Mouse (Mus musculus) forebrain, embryonic 10.5 days (tissue): ENCODE results near the gene S1pr4. TPM values are rescaled to one million over a fixed set of nuclear protein-coding genes. Genes with fewer than 3 reads are reported as not detected.

Experiments
- DNase-seq: peaks from one replicate; pipeline ENCODE4 v3.0.0-alpha.2; 2017; ENCODE audit warnings: low spot score; ENCODE audit errors: extremely low spot score
- H3K27ac ChIP-seq: fragments of 300-500 bp; sonication (generic); 2 replicates; pipeline ENCODE4 v1.5.1; 2016; ENCODE audit warnings: mild to moderate bottlenecking
- H3K27me3 ChIP-seq: fragments of 300-500 bp; sonication (generic); 2 replicates; pipeline ENCODE4 v1.6.1; 2016; ENCODE audit warnings: mild to moderate bottlenecking; ENCODE audit not compliant: poor library complexity, severe bottlenecking
- H3K36me3 ChIP-seq: fragments of 300-500 bp; sonication (generic); replicated peaks from 2 replicates; pipeline ENCODE4 v1.6.1; 2016; ENCODE audit warnings: mild to moderate bottlenecking, moderate library complexity
- H3K4me1 ChIP-seq: fragments of 300-500 bp; sonication (generic); 2 replicates; pipeline ENCODE4 v1.6.1; 2016
- H3K4me3 ChIP-seq: fragments of 300-500 bp; sonication (generic); 2 replicates; pipeline ENCODE4 v1.5.1; 2016; ENCODE audit warnings: mild to moderate bottlenecking, moderate library complexity
- H3K9me3 ChIP-seq: fragments of 300-500 bp; sonication (generic); 2 replicates; pipeline ENCODE4 v1.6.1; 2016; ENCODE audit warnings: mild to moderate bottlenecking, moderate library complexity
- WGBS: fragments of 180-500 bp; shearing (Covaris S2); methylation state at CpG from one replicate; pipeline ENCODE4 v1.1.7; 2016; 5-methylcytosine and 5-hydroxymethylcytosine counted together
- polyA plus RNA-seq: library from polyadenylated mRNA; unstranded; fragments of >200 nt; fragmentation: Nextera tagmentation; extraction: Ambion mirVana; gene quantifications from 2 replicates; pipeline ENCODE4 v1.2.1, GENCODE M21; 2016

Gene S1pr4
- polyA plus RNA-seq: 0.32 and 0.33 TPM in 2 replicates

GRCm38 (mm10) chr10:81500032-81500431 is at the start of gene S1pr4:
TSS of gene S1pr4 (minus strand) at chr10:81500132.
- DNase-seq: no peak
- H3K4me3 ChIP-seq: no peak within 1 kb of the TSS
- H3K27me3 ChIP-seq: peaks cover 14% of the 10 kb centered on the region
- peak within 1 kb of the TSS; percentile 40; the same call in 1 of the 2 replicates for H3K27ac ChIP-seq
- peaks cover 42% of the 10 kb centered on the region for H3K4me1 ChIP-seq
- WGBS: 80% methylated on average over 3 of the region's 3 CpGs
- no peaks in the 10 kb centered on the region for H3K9me3 ChIP-seq
- H3K36me3 ChIP-seq: no peaks in the 10 kb centered on the region

GRCm38 (mm10) chr10:81548944-81549343 is 49.0 kb upstream of the S1pr4 start:
- H3K27me3 ChIP-seq: 0 out of 2 replicates have a peak, but pooled peaks cover 6% of the 10 kb centered on the region
- H3K9me3 ChIP-seq: peaks cover 4% of the 10 kb centered on the region; the same call in 1 of the 2 replicates
- H3K4me1 ChIP-seq: peaks cover 28% of the 10 kb centered on the region
- DNase-seq: no peak
- WGBS: 71% methylated on average over 5 of the region's 5 CpGs
- no peaks in the 10 kb centered on the region for H3K36me3 ChIP-seq
- no peak overlapping the region for H3K27ac ChIP-seq
- no peak overlapping the region for H3K4me3 ChIP-seq

GRCm38 (mm10) chr10:81546788-81547571 is 47.0 kb upstream of the S1pr4 start:
- WGBS: 92% methylated on average over 13 of the region's 13 CpGs
- DNase-seq: no peak
- Histone ChIP-seq H3K27me3 (0 out of 2 replicates have a peak, but pooled peaks cover 6% of the 10 kb centered on the region), H3K27ac (no peak overlapping the region), H3K4me1 (peaks cover 48% of the 10 kb centered on the region), H3K4me3 (no peak overlapping the region), H3K9me3 (no peaks in the 10 kb centered on the region), H3K36me3 (peaks cover 14% of the 10 kb centered on the region)

GRCm38 (mm10) chr10:81546332-81546731 is 46.4 kb upstream of the S1pr4 start:
- Histone ChIP-seq H3K36me3 (peaks cover 20% of the 10 kb centered on the region), H3K27me3 (0 out of 2 replicates have a peak, but pooled peaks cover 6% of the 10 kb centered on the region), H3K4me3 (no peak overlapping the region), H3K9me3 (no peaks in the 10 kb centered on the region), H3K27ac (no peak overlapping the region), H3K4me1 (peaks cover 45% of the 10 kb centered on the region)
- no peak for DNase-seq
- 85% methylated on average over 5 of the region's 5 CpGs for WGBS

- Histone ChIP-seq H3K9me3 (no peaks in the 10 kb centered on the region), H3K27me3 (0 out of 2 replicates have a peak, but pooled peaks cover 6% of the 10 kb centered on the region), H3K36me3 (peaks cover 29% of the 10 kb centered on the region), H3K4me1 (peaks cover 42% of the 10 kb centered on the region), H3K4me3 (peak within 1 kb of the TSS; percentile 97), H3K27ac (peak within 1 kb of the TSS; percentile 94)
- DNase-seq: peak; percentile 99
- WGBS: 1% methylated on average over 59 of the region's 59 CpGs
Observed at GRCm38 (mm10) chr10:81545161-81545747, 45.3 kb upstream of the S1pr4 start, which contains the start of gene Gna11. TSS of gene Gna11 (minus strand) at chr10:81545190.

- Histone ChIP-seq H3K27ac (peak overlapping the region; percentile 94), H3K9me3 (no peaks in the 10 kb centered on the region), H3K36me3 (peaks cover 36% of the 10 kb centered on the region), H3K27me3 (0 out of 2 replicates have a peak, but pooled peaks cover 6% of the 10 kb centered on the region), H3K4me3 (peak overlapping the region; percentile 97), H3K4me1 (peaks cover 39% of the 10 kb centered on the region)
- no peak for DNase-seq
- WGBS: under 1% methylated on average over 93 of the region's 93 CpGs
Observed at GRCm38 (mm10) chr10:81544296-81545160, 44.6 kb upstream of the S1pr4 start.

GRCm38 (mm10) chr10:81543633-81544032 is 43.7 kb upstream of the S1pr4 start:
- WGBS: 59% methylated on average over 1 of the region's 1 CpGs

GRCm38 (mm10) chr10:81542727-81543460 is 43.0 kb upstream of the S1pr4 start:
- H3K4me3 ChIP-seq: peak overlapping the region; percentile 97
- WGBS: 81% methylated on average over 7 of the region's 7 CpGs

More at GRCm38 (mm10) chr10:81543633-81544032, 43.7 kb upstream of the S1pr4 start:
- peak overlapping the region; percentile 97 for H3K4me3 ChIP-seq
- H3K9me3 ChIP-seq: no peaks in the 10 kb centered on the region
- H3K36me3 ChIP-seq: peaks cover 45% of the 10 kb centered on the region
- H3K27me3 ChIP-seq: no peaks in the 10 kb centered on the region
- no peak for DNase-seq
- peaks cover 39% of the 10 kb centered on the region for H3K4me1 ChIP-seq
- H3K27ac ChIP-seq: peak overlapping the region; percentile 94

GRCm38 (mm10) chr10:81541803-81542202 is 41.9 kb upstream of the S1pr4 start:
- Histone ChIP-seq H3K9me3 (no peaks in the 10 kb centered on the region), H3K4me3 (peak overlapping the region; percentile 97; the same call in 1 of the 2 replicates), H3K27ac (0 out of 2 replicates have a peak overlapping the region, but pooled peaks have one; percentile 3), H3K27me3 (no peaks in the 10 kb centered on the region), H3K36me3 (peaks cover 56% of the 10 kb centered on the region), H3K4me1 (peaks cover 39% of the 10 kb centered on the region)
- WGBS: 84% methylated on average over 10 of the region's 10 CpGs
- no peak for DNase-seq

More at GRCm38 (mm10) chr10:81542727-81543460, 43.0 kb upstream of the S1pr4 start:
- DNase-seq: no peak
- no peaks in the 10 kb centered on the region for H3K9me3 ChIP-seq
- H3K36me3 ChIP-seq: peaks cover 48% of the 10 kb centered on the region
- peaks cover 39% of the 10 kb centered on the region for H3K4me1 ChIP-seq
- no peaks in the 10 kb centered on the region for H3K27me3 ChIP-seq
- H3K27ac ChIP-seq: peak overlapping the region; percentile 94; the same call in 1 of the 2 replicates

- no peak for DNase-seq
- Histone ChIP-seq H3K4me3 (no peak overlapping the region), H3K9me3 (no peaks in the 10 kb centered on the region), H3K4me1 (peaks cover 39% of the 10 kb centered on the region), H3K36me3 (peaks cover 59% of the 10 kb centered on the region), H3K27ac (0 out of 2 replicates have a peak overlapping the region, but pooled peaks have one; percentile 26), H3K27me3 (no peaks in the 10 kb centered on the region)
- 90% methylated on average over 5 of the region's 5 CpGs for WGBS
Observed at GRCm38 (mm10) chr10:81541363-81541762, 41.4 kb upstream of the S1pr4 start.

- H3K36me3 ChIP-seq: peaks cover 86% of the 10 kb centered on the region
Observed at GRCm38 (mm10) chr10:81538321-81539048, 38.6 kb upstream of the S1pr4 start.

More at GRCm38 (mm10) chr10:81538321-81539048, 38.6 kb upstream of the S1pr4 start:
- DNase-seq: no peak
- Histone ChIP-seq H3K9me3 (no peaks in the 10 kb centered on the region), H3K4me1 (peaks cover 22% of the 10 kb centered on the region), H3K27me3 (no peaks in the 10 kb centered on the region), H3K27ac (no peak overlapping the region), H3K4me3 (no peak overlapping the region)
- WGBS: 91% methylated on average over 3 of the region's 3 CpGs
